Mouse (Mus musculus): ENCODE measurements around the gene Pde4dip.
A peak's percentile ranks its signal among the peaks of the same experiment; 100 is the strongest.

The Pde4dip gene

GRCm38 (mm10) chr3:97844163-97844820, 44.2 kb downstream of the Pde4dip start:
- no peak for DNase-seq (ENCODE audit: low spot score in 2 of 2)

- no peak for DNase-seq (ENCODE audit: low spot score in 2 of 2)
Measured at GRCm38 (mm10) chr3:97842641-97843040, 45.9 kb downstream of the Pde4dip start.

- no peak for DNase-seq (ENCODE audit: low spot score in 2 of 2)
Measured at GRCm38 (mm10) chr3:97840439-97840838, 48.1 kb downstream of the Pde4dip start.

GRCm38 (mm10) chr3:97835888-97836287, 52.6 kb downstream of the Pde4dip start:
- DNase-seq (ENCODE audit: low spot score in 2 of 2), result no peak

- DNase-seq (ENCODE audit: low spot score in 2 of 2), result no peak
Measured at GRCm38 (mm10) chr3:97834625-97835024, 53.9 kb downstream of the Pde4dip start.

- DNase-seq (ENCODE audit: low spot score in 2 of 2), result no peak
Measured at GRCm38 (mm10) chr3:97831564-97832320, 56.8 kb downstream of the Pde4dip start.

- no peak for DNase-seq (ENCODE audit: low spot score in 2 of 2)
Measured at GRCm38 (mm10) chr3:97830622-97831021, 57.9 kb downstream of the Pde4dip start.

GRCm38 (mm10) chr3:97830122-97830521, 58.4 kb downstream of the Pde4dip start:
- DNase-seq (ENCODE audit: low spot score in 2 of 2), result no peak

- no peak for DNase-seq (ENCODE audit: low spot score in 2 of 2)
Measured at GRCm38 (mm10) chr3:97828286-97828685, 60.2 kb downstream of the Pde4dip start.

- DNase-seq (ENCODE audit: low spot score in 2 of 2), result no peak
Measured at GRCm38 (mm10) chr3:97825246-97825645, 63.3 kb downstream of the Pde4dip start.

- DNase-seq (ENCODE audit: low spot score in 2 of 2), result no peak
Measured at GRCm38 (mm10) chr3:97824744-97825143, 63.8 kb downstream of the Pde4dip start.

- peak; percentile 66 to 68 for DNase-seq (ENCODE audit: low spot score in 2 of 2)
Measured at GRCm38 (mm10) chr3:97824011-97824711, 64.3 kb downstream of the Pde4dip start.

- no peak for DNase-seq (ENCODE audit: low spot score in 2 of 2)
Measured at GRCm38 (mm10) chr3:97823438-97823837, 65.1 kb downstream of the Pde4dip start.

- no peak for DNase-seq (ENCODE audit: low spot score in 2 of 2)
Measured at GRCm38 (mm10) chr3:97819050-97819449, 69.5 kb downstream of the Pde4dip start.

GRCm38 (mm10) chr3:97818383-97818982, 70.0 kb downstream of the Pde4dip start:
- DNase-seq (ENCODE audit: low spot score in 2 of 2), result no peak

GRCm38 (mm10) chr3:97811651-97812399, 76.7 kb downstream of the Pde4dip start:
- no peak for DNase-seq (ENCODE audit: low spot score in 2 of 2)

GRCm38 (mm10) chr3:97811158-97811557, 77.3 kb downstream of the Pde4dip start:
- no peak for DNase-seq (ENCODE audit: low spot score in 2 of 2)

- no peak for DNase-seq (ENCODE audit: low spot score in 2 of 2)
Measured at GRCm38 (mm10) chr3:97810334-97810733, 78.2 kb downstream of the Pde4dip start.

GRCm38 (mm10) chr3:97805559-97805958, 82.9 kb downstream of the Pde4dip start:
- no peak for DNase-seq (ENCODE audit: low spot score in 2 of 2)

GRCm38 (mm10) chr3:97803675-97804074, 84.8 kb downstream of the Pde4dip start:
- no peak for DNase-seq (ENCODE audit: low spot score in 2 of 2)

GRCm38 (mm10) chr3:97802927-97803326, 85.6 kb downstream of the Pde4dip start:
- no peak for DNase-seq (ENCODE audit: low spot score in 2 of 2)

All from spleen, postnatal 36 days (tissue).